Mouse (Mus musculus) hindbrain, postnatal 0 days (tissue): ENCODE measurements at regions not wholly inside any gene's neighbourhood (a gene's known extent, or its start where the extent isn't known, plus 50 kb on each side); places are given as distances from the start of the nearest gene placed in this dataset.

Experiments
- ATAC-seq: fragments of 200-750 bp; cut with Nextera tagmentation; 2 replicates; pipeline ENCODE4 v1.8.0; 2017; ENCODE audit warnings: mild to moderate bottlenecking, moderate TSS enrichment, moderate library complexity
- DNase-seq: peaks from one replicate; pipeline ENCODE4 v3.0.0-alpha.2; 2015; ENCODE audit warnings: low spot score
- H3K27ac ChIP-seq: fragments of 300-500 bp; sonication (generic); 2 replicates; pipeline ENCODE4 v1.5.1; 2014; ENCODE audit warnings: mild to moderate bottlenecking
- H3K27me3 ChIP-seq: fragments of 300-500 bp; sonication (generic); 2 replicates; pipeline ENCODE4 v1.6.1; 2014; ENCODE audit warnings: low read length, mixed read lengths; ENCODE audit not compliant: insufficient read depth
- H3K36me3 ChIP-seq: fragments of 300-500 bp; sonication (generic); 2 replicates; pipeline ENCODE4 v1.6.1; 2014; ENCODE audit warnings: low read length, mixed read lengths; ENCODE audit not compliant: insufficient read depth
- H3K4me1 ChIP-seq: fragments of 300-500 bp; sonication (generic); 2 replicates; pipeline ENCODE4 v1.6.1; 2014; ENCODE audit warnings: antibody characterized with exemption, low read length, mixed read lengths; ENCODE audit not compliant: insufficient read depth
- H3K4me2 ChIP-seq: fragments of 300-500 bp; sonication (generic); 2 replicates; pipeline ENCODE4 v1.6.1; 2014; ENCODE audit warnings: low read depth, mild to moderate bottlenecking, low read length, moderate library complexity, mixed read lengths
- H3K4me3 ChIP-seq: fragments of 300-500 bp; sonication (generic); 2 replicates; pipeline ENCODE4 v1.5.1; 2014; ENCODE audit warnings: low read length
- H3K9ac ChIP-seq: fragments of 300-500 bp; sonication (generic); replicated peaks from 2 replicates; pipeline ENCODE4 v1.6.1; 2014; ENCODE audit warnings: mild to moderate bottlenecking, low read length, moderate library complexity, mixed read lengths
- H3K9me3 ChIP-seq: fragments of 300-500 bp; sonication (generic); 2 replicates; pipeline ENCODE4 v1.6.1; 2016; ENCODE audit warnings: low read length, mixed read lengths
- CTCF ChIP-seq: IDR thresholded peaks from 2 replicates; pipeline ENCODE4 v1.5.1; 2016; ENCODE audit warnings: antibody characterized with exemption, control low read depth, low read depth
- WGBS: fragments of 180-500 bp; shearing (Covaris S2); extraction: QIAGEN DNeasy Blood & Tissue Kit; methylation state at CpG from one replicate; pipeline ENCODE4 v1.1.7; 2014; 5-methylcytosine and 5-hydroxymethylcytosine counted together

DNA sequence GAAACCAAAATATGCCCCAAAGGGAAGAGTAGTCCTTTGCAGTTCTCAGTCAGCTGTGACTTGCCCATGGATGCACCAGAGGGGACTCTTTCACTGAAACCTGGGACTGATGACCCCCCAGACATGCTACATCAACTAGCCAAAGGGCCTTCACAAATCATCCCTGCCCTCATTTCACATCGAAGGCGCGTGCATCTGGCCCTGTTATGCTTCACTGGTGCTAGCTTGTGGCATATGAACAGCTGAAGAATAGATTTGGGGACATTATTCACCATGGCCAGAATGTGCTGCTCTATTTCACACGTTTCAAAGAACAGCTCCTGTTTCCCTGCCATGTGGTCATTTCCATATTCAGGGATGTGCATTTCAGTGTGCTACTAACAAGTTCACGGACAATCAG lies 160.8 kb upstream of the Myo3a start:
- H3K36me3 ChIP-seq = no peaks in the 10 kb centered on the region
- no peaks in the 10 kb centered on the region for H3K9me3 ChIP-seq
- no peak overlapping the region for H3K4me3 ChIP-seq
- WGBS = 41% methylated on average over 5 of the region's 5 CpGs
- TF ChIP-seq CTCF = no peak
- H3K4me1 ChIP-seq = no peaks in the 10 kb centered on the region
- H3K4me2 ChIP-seq = no peak overlapping the region
- DNase-seq = peak; percentile 57
- ATAC-seq = peak; percentile 86
- peak overlapping the region; percentile 36 for H3K27ac ChIP-seq
- H3K27me3 ChIP-seq = no peaks in the 10 kb centered on the region
- H3K9ac ChIP-seq = no peak overlapping the region

DNA sequence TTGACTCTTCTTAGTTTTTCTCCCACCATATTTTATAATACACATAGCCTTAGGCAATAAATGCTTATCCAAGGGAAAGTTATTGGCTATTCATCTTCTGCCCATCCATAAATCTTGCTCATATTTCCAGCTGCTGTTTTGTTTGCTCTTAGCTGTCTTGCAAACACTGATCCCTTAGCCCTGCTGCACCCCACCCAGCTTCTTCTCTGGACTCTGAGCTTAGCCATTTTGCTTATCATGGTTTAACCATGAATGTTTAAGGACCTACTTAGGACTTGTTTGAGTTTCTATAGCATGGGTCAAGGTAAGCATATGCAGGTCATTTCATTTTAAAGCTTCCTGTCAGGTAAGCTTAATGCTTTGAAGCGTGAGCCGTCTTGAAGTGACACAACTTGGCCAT lies 130.5 kb upstream of the Myo3a start:
- H3K27ac ChIP-seq = no peak overlapping the region
- ATAC-seq = no peak
- no peaks in the 10 kb centered on the region for H3K9me3 ChIP-seq
- H3K9ac ChIP-seq = no peak overlapping the region
- H3K4me2 ChIP-seq = no peak overlapping the region
- no peaks in the 10 kb centered on the region for H3K27me3 ChIP-seq
- H3K4me3 ChIP-seq = no peak overlapping the region
- TF ChIP-seq CTCF = no peak
- H3K4me1 ChIP-seq = no peaks in the 10 kb centered on the region
- WGBS = 93% methylated on average over 2 of the region's 2 CpGs
- no peak for DNase-seq
- no peaks in the 10 kb centered on the region for H3K36me3 ChIP-seq

DNA sequence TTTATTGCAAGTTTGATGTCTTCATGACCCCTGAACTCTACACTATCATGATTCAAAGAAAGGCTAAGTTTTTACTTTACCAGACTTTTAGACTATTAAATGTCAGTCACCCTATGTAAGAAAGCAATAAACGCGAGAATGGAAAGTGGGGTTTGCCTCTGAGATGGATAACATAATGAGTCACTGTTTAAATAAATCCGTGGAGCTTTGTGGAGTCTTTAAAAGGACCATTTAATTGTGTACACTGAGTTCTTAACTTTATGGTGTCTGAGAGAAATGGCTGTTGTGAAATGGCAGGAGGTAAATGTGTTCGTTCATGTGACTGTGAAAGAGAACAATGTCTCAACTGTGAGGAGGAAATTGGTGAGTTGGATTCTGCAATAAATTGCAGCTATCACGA lies 122.2 kb upstream of the Myo3a start:
- no peak for TF ChIP-seq CTCF
- H3K36me3 ChIP-seq = no peaks in the 10 kb centered on the region
- no peak overlapping the region for H3K9ac ChIP-seq
- H3K4me3 ChIP-seq = no peak overlapping the region
- no peak overlapping the region for H3K4me2 ChIP-seq
- DNase-seq (no peak), ATAC-seq (no peak)
- H3K4me1 ChIP-seq = no peaks in the 10 kb centered on the region
- H3K27me3 ChIP-seq = no peaks in the 10 kb centered on the region
- WGBS = 36% methylated on average over 5 of the region's 5 CpGs
- H3K9me3 ChIP-seq = no peaks in the 10 kb centered on the region
- no peak overlapping the region for H3K27ac ChIP-seq

DNA sequence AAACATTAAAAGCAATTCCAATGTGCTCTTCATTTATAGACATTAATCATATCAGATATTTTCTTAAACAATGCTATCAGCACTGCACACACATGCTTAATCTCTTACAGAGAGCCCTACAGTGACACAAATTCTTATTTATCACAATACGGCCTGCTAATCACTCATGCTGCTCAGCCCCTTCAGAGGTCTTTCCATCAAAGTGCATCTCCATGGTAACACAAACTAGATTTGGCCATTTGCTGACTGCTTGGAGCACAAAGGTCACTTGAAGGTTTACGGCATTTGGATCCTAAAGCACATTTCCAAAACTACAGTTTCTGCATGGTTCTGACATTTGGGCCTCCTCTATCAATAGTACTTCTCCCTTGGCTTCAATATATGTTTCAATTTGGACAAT lies 77.6 kb upstream of the Myo3a start:
- Histone ChIP-seq H3K4me1 (no peaks in the 10 kb centered on the region), H3K36me3 (no peaks in the 10 kb centered on the region), H3K27me3 (no peaks in the 10 kb centered on the region), H3K27ac (no peak overlapping the region), H3K4me2 (no peak overlapping the region), H3K9ac (no peak overlapping the region), H3K4me3 (no peak overlapping the region), H3K9me3 (no peaks in the 10 kb centered on the region)
- DNase-seq = peak; percentile 25
- TF ChIP-seq CTCF = no peak
- 22% methylated on average over 2 of the region's 2 CpGs for WGBS
- ATAC-seq = no peak

DNA sequence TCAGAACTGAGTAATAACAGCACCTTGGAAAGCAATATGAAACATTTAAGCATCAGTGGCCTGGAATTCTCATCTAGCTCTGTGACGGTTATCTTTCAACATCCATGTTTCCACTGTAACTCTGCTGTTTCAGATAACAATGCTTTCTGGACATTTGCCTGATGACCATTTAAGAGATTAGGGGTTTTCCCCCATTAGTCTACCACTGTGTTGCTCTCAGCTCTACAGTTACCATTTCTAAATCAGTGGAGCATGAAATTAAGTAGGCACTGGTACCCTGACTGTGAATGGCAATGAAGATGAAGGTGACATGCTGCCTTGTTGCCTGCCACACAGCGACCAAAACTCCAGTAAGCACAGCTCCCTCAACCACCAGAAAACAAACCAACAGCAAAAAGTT lies 70.7 kb upstream of the Myo3a start:
- ATAC-seq (no peak), DNase-seq (no peak)
- no peaks in the 10 kb centered on the region for H3K9me3 ChIP-seq
- no peaks in the 10 kb centered on the region for H3K27me3 ChIP-seq
- no peak overlapping the region for H3K9ac ChIP-seq
- 35% methylated on average over 2 of the region's 2 CpGs for WGBS
- H3K4me3 ChIP-seq = no peak overlapping the region
- H3K36me3 ChIP-seq = no peaks in the 10 kb centered on the region
- no peaks in the 10 kb centered on the region for H3K4me1 ChIP-seq
- TF ChIP-seq CTCF = no peak
- no peak overlapping the region for H3K4me2 ChIP-seq
- no peak overlapping the region for H3K27ac ChIP-seq

DNA sequence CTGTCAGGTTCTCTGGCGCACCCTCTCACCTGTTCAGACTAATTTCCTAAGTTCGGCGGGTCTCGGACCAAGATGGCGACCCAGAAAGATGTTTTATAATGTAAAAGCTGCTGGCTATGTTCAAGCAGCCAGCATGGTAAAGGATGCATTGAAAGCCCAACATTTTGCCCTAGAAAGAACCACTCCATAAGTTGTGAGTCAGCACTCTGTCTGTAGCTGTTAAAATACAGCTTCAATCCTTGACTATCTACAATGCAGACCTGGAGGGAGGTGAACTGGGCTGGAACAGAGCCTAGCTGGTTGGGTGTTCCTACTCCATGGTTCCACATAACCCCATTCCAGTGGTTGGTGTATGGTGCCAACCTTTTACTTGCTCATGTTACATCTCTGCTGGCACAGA lies 61.9 kb upstream of the Myo3a start:
- no peak for TF ChIP-seq CTCF
- H3K4me1 ChIP-seq = no peaks in the 10 kb centered on the region
- H3K4me2 ChIP-seq = no peak overlapping the region
- no peaks in the 10 kb centered on the region for H3K36me3 ChIP-seq
- ATAC-seq = no peak
- no peak for DNase-seq
- no peak overlapping the region for H3K9ac ChIP-seq
- no peak overlapping the region for H3K27ac ChIP-seq
- no peaks in the 10 kb centered on the region for H3K27me3 ChIP-seq
- 88% methylated on average over 4 of the region's 5 CpGs for WGBS
- H3K9me3 ChIP-seq = no peaks in the 10 kb centered on the region
- no peak overlapping the region for H3K4me3 ChIP-seq

DNA sequence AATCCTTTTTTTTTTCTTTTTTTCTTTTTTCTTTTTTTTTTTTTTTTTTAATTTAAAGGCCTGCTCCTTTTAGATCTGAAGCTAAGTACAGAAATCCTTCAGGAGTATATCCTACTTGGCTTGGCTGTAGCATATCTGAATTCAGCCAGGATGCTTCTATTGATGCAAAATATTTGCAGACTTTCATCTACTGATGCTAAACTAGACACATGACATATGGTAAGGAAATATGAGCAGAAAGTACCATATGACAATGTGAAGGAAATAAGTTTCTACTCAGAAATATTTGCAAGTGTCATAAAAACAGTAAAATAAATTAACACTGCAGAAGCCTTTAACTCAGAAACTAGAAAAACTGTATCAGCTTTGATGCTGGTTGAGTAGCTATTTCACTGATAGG lies 61.4 kb upstream of the Myo3a start:
- no peak for ATAC-seq
- Histone ChIP-seq H3K9me3 (no peaks in the 10 kb centered on the region), H3K4me3 (no peak overlapping the region), H3K27ac (no peak overlapping the region), H3K4me1 (no peaks in the 10 kb centered on the region), H3K27me3 (no peaks in the 10 kb centered on the region), H3K36me3 (no peaks in the 10 kb centered on the region), H3K4me2 (no peak overlapping the region), H3K9ac (no peak overlapping the region)
- TF ChIP-seq CTCF = no peak
- no peak for DNase-seq
